Mouse (Mus musculus) left cerebral cortex, adult 18-20 months (tissue): ENCODE measurements around the gene Hdgfl3. TPM values are rescaled to one million over a fixed set of nuclear protein-coding genes. Genes with fewer than 3 reads are reported as not detected.

Source experiments
- DNase-seq, 2 experiments: peaks; one replicate each; pipeline ENCODE4 v3.0.0; 2021 to 2022; ENCODE audit warnings: low spot score in 2 of 2, mixed read lengths in 1 of 2
- total RNA-seq, 2 experiments: library from RNA; stranded (reverse); gene quantifications; 2 replicates each; pipeline ENCODE4 v1.2.3; 2021

Gene Hdgfl3
- total RNA-seq, 2 experiments from 2014 or later = 79.9 to 83.2 TPM

- no peak for DNase-seq
Observed at GRCm38 (mm10) chr7:81904926-81905325, 29.3 kb downstream of the Hdgfl3 start.

- no peak for DNase-seq
Observed at GRCm38 (mm10) chr7:81904094-81904493, 30.2 kb downstream of the Hdgfl3 start.

GRCm38 (mm10) chr7:81899361-81899760, 34.9 kb downstream of the Hdgfl3 start:
- no peak for DNase-seq

DNA sequence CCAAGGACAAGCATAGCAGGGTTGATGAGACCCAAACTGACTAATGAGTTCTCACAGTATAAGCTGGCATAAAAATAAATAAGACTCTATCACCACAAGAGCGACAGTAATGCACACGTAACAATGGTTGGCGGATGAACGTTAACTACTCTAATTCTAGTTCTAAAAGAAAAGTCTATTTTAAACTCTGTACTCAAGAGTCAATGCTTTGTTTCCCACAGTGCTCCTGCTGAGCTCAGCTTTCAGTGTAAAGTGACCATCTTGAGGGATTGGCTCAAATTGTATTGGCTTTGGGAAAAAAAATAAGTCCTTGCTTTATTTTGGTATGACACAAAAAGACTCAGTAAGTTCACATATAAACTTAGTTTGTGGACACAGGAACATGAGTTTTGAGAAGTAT, 49.1 kb downstream of the Hdgfl3 start:
- no peak for DNase-seq

GRCm38 (mm10) chr7:81881600-81881999, 52.7 kb downstream of the Hdgfl3 start:
- DNase-seq = no peak

- DNase-seq = no peak
Observed at GRCm38 (mm10) chr7:81880797-81881196, 53.5 kb downstream of the Hdgfl3 start.

- DNase-seq = no peak
Observed at GRCm38 (mm10) chr7:81880286-81880685, 54.0 kb downstream of the Hdgfl3 start.

- peak in 1 of 2 experiments; percentile 44 for DNase-seq
Observed at GRCm38 (mm10) chr7:81875372-81875771, 58.9 kb downstream of the Hdgfl3 start.

DNA sequence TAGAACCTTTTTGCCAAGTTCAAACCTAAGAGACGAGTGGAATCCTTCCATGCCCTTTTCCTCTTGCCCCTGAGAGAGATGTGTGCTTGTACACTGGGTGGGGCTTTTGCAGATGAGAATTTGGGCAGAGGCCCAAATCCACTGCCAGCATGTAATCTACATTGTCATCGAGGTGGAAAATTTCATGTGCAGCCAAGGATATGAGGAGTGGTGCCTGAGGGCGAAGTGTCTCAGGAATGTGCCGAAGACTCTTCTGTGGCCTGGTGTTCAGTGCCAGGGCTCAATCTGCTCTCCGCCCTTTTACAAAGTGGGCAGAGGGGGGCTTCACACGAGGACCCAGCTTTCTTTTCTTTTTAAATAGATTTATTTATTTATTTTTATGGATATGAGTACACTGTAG, 59.6 kb downstream of the Hdgfl3 start:
- no peak for DNase-seq

GRCm38 (mm10) chr7:81873807-81874206, 60.5 kb downstream of the Hdgfl3 start:
- no peak for DNase-seq

DNA sequence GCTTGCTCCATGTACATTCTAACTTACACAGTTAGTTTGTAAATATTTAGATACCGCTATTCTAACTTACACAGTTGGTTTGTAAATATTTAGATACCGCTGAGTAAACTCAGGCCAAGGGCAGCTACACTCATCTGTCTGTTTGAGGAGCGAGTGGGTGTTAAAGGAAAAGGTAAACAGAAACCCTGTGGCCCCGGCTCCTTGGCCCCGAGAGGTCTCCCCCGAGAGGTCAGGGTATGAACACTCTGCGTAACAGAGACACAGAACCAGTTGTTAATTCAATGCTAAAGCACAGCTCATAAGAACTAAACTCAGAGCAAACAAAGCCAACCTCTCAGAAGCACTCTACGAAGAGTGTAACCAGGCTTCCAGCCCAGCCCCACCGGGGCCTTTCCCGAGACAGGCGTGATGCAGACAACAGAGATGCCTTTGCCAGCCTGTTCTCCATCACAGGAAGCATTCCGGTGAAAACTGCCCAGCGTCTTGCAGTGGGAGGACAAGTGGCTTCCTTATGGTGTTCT, 61.7 kb downstream of the Hdgfl3 start:
- DNase-seq = no peak

GRCm38 (mm10) chr7:81868158-81868557, 66.1 kb downstream of the Hdgfl3 start:
- peak; percentile 68 to 75 for DNase-seq

DNA sequence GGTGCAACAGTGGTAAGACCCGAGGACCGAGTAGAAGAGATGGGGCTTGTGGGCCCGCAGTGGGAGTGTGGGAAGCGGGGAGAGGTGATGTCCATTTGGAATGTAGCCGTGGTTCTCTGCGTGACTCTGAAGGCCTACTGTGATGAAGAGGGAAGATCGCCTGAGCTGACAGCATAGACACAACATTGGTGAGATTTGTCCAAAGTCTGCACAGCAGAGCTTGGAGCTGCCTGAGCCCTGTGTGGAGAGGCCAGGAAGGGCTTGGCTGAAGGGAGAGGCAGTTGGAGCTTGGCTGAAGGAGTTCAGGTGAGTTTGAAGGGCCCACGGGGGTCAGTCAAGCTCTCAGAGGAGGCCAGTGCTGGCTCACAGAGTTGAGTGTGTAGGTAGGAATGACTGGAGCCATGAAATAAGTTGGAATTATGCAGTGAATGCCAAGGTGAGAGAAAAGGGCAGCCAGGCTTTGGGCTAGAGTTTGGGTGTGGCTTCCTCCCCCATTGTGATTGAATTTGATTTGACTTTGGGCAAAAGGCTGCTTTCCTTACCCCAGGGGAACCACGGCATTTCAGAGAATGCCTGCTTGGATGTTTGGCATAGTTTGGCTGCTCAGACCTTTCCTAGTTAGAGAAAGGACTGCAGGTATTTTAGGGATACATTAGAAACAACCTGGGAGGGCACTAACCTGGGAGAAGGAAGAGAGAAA, 66.9 kb downstream of the Hdgfl3 start:
- no peak for DNase-seq

DNA sequence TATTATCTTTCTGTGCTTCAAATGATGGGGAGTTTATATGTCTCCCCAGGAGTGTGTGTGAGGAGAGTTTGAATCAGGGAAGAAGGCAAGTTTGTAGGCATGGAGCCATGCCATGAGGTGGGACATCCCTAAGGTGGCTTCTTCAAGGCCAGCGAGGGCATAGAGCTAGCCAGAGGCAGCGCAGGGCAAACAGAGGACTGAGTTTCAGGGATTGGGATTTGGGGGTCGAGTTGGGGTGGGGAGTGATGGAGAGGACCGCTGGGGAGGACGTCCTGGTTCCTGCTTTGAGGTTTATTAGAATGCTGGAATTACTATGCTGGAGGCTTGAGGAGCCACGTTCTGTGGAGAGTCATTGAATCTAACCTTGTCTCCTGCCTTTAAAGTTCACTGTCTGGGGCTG, 68.3 kb downstream of the Hdgfl3 start:
- DNase-seq = no peak

DNA sequence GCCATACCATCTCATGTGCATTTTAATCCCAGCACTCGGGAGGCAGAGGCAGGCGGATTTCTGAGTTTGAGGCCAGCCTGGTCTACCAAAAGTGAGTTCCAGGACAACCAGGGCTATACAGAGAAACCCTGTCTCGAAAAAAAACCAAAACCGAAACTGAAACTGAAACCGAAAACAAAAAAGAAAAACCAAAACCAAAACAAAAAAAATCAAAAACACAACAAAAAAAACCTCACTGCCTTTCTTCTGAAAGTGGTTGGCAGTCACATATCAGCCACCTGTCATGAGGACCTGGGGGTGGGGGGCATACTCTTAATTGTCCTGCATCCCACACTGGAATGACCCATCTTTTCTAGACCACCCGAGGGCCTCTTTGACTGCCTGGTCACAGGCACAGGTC, 69.7 kb downstream of the Hdgfl3 start:
- no peak for DNase-seq

DNA sequence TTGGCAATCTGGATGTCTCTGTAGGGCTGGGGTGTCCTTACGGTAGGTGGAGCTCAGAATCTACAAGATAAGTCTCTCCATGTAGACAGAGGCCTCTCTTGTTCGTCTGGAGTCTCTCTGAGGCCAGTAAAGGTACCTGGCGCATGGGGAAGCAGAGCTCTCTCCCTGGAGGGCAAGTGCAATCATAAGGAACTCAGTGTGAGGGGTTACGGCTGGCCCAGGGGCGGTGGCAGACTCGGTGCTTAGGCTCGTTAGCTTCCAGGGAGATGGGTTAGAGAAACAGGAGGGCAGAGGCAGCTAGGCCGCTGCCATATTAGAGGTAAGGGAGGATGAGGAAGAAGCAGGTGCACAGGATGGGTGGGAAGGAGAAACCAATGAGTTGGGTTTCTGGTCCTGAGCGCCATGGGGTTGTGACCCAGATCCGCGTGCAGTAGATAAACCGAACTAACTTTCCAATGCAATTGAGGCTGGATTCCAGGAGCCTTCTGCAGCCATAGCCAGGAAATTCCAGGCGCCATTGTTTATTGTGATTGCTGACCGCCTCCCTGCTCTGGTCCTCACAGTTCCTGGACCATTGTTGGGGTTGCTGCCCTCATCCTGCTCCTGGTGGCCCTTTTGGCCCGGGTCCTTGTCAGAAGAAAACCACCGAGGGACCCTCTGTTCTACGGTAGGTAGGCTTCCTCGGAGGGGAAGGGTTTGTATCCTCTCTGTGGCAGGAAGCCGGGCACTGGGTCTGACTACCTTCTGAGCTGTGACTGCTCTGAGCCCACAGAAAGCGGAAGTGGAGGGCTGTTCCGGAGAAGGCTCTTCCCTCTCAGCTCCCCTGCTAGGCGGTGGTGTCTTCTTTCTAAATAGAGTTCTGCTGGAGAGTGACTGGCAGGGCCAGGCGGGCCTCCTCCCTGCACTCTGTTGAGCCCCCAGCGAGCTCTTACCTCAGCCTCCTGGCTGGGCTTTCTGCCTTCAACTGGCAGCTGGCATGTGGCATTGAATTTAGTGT, 71.4 kb downstream of the Hdgfl3 start:
- no peak for DNase-seq

GRCm38 (mm10) chr7:81861921-81862320, 72.4 kb downstream of the Hdgfl3 start:
- no peak for DNase-seq

- no peak for DNase-seq
Observed at GRCm38 (mm10) chr7:81861461-81861860, 72.8 kb downstream of the Hdgfl3 start.

GRCm38 (mm10) chr7:81860996-81861395, 73.3 kb downstream of the Hdgfl3 start:
- no peak for DNase-seq

GRCm38 (mm10) chr7:81860071-81860470, 74.2 kb downstream of the Hdgfl3 start:
- peak in 1 of 2 experiments; percentile 42 for DNase-seq

DNA sequence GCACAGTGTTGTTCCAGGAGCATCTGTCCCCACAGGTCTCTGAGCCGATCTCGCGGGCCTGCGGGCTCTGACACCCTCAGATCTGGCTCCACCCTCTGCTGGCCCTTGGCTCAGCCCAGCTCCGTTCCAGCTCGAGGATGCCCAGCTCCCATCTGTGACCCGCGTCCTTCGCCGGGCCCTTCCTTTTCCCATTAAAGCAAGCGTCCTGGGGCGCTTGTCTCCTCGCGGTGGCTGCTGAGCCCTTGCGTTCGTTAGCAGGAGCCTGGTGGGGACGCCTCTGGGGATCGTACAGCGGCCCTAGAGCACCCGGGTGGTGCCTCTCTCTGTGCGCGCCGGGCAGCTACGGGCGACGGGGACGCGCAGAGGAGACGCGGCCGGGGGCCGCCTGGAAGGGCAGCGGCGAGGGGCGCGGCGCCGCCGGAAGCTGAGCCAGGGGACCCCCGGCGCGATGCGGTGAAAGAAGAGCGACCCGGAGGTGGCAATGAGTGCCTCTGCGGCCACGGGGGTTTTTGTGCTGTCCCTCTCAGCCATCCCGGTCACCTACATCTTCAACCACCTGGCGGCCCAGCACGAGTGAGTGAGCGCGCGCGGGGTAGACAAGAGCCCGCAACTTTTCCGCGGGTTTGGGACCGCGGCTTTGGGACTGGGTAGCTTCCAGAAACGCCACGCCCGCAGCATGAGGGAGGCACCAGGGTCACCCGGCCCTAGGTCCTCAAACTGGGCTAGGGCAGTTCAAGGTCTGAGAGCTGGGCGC, 75.1 kb downstream of the Hdgfl3 start, which contains the start of gene Tm6sf1:
Tm6sf1 (plus strand) TSS at position 34 of the 754 bp plus-strand sequence.
- peak in 1 of 2 experiments; percentile 45 for DNase-seq
